Mouse (Mus musculus) left cerebral cortex, postnatal 14 days (tissue): Measurements from ENCODE around the gene Cyp2c38. TPM values are rescaled to one million over a fixed set of nuclear protein-coding genes. Genes with fewer than 3 reads are reported as not detected.
"Not testable (repeated sequence)": the region's sequence is repeated elsewhere in the genome, so short reads cannot be mapped to it uniquely, and the experiment has no call there.

Experiments used
- DNase-seq, 2 experiments: peaks; one replicate each; pipeline ENCODE4 v3.0.0; 2021 to 2022; ENCODE audit warnings: low spot score in 2 of 2, mixed read lengths in 1 of 2
- intact Hi-C: fragments of 180-260 bp; cut with DNase I; formaldehyde crosslinking; loops from one replicate; pipeline ENCODE4 v1.15.1; 2025
- long read RNA-seq, 2 experiments: library from polyadenylated mRNA; stranded (forward); transcript quantifications; one replicate each; pipeline ENCODE4 v2.0.0; 2021
- total RNA-seq, 2 experiments: library from RNA; stranded (reverse); gene quantifications; 2 replicates each; pipeline ENCODE4 v1.2.3; 2021

Cyp2c38 gene
- total RNA-seq: not detected
- long read RNA-seq, experiment 1: 0 reads
- long read RNA-seq, experiment 2: 0 reads

DNA sequence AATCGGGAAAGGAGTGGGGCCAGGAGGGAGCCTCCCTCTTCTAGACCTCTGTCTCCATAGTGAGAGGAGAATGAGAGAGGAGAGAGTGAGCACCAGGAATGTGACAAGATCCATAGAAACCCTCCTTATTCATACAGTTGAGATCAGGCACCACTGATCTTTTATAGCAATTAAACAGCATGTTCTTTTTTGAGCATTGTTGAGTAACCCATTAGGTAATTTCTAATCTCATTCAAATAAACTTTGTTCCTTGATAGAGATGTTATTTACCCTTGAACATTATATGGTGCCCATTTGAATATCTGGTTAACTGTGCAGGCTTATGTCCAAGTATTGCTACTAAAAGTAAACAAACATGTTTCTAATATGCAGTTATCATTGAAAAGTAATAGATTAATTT, at the start of gene Cyp2c38:
Gene Cyp2c38 (minus strand): TSS at position 135 of the 400 bp plus-strand sequence.
- no peak for DNase-seq
- intact Hi-C loops: no loop called here

DNA sequence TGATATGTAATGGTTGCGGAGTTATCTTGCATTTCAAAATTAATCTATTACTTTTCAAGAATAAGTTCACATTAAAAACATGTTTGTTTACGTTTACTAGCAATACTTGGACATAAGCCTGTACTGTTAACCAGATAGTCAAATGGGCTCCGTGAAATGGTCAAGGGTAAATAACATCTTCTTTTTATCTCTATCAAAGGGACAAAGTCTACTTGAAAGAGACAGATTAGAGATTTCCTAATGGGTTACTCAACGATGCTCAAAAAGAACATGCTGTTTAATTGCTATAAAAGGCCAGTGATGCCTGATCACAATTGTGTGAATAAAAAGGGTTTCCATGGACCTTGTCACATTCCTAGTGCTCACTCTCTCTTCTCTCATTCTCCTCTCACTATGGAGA, 47.7 kb upstream of the Cyp2c38 start, which contains the start of gene Cyp2c39:
Gene Cyp2c39 (plus strand): TSS at position 329 of the 400 bp plus-strand sequence.
- DNase-seq: no peak
- intact Hi-C loops: no loop called here

DNA sequence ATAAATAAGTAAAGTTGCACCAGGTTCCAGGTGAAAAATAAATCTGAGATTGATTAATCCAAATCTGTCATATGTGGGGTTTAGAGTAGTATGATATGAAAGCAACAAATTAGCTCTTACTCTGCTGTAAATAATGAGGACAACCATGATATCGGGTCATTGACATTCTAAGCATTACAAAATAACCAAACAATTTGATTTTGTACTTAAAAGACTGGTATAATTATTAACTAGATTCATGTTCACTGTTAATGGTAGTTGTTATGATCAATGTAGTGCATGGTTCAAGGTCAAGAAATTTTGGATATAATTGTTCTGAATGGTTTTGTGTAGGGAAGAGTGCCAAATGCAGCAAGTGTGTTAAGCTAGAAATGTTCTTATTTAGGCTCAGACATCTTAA, 46.7 kb upstream of the Cyp2c38 start:
- DNase-seq: no peak
- intact Hi-C loops: no loop called here

DNA sequence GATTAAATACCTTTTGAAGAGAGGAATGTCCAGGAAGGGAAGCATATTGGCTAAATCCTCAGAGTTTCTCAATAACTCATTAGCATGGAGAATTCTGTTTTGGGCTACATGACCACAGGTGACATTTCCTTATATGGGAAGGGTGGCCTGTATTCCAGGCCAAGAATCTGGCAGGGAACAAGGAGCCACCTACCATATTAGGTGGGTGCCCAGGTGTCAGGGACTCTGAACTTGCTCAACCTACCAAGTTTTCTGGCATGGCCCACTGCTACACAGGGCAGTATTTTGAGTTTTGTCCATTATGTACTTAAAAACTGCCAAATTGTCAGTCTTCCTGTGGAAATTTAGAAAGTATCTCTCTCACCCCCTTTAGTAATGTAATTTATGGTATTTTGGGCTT, 43.5 kb upstream of the Cyp2c38 start:
- intact Hi-C loops: no loop called here

DNA sequence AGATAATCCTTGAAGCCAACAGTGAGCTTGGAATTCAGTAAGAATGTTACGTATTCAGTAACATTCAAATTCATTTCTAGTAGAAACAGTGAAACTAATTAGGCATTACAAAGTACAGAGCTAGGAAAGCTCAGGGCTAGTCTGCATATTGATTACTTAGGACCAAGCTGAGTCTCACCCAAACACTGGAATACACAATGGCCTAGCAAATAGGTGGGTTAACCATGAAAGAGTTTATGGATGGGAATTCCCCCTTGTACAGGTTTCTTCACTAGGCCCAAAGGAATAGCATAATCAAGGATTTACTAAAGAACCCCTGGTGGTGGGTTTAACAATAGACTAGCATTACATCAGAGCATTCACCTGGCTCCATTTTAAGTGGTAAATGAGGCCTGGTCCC, 21.1 kb upstream of the Cyp2c38 start:
- intact Hi-C loops, DNase-seq: not testable (repeated sequence)

More for the DNA sequence above, 43.5 kb upstream of the Cyp2c38 start:
- no peak for DNase-seq

GRCm38 (mm10) chr19:39463923-39464322, 1.0 kb upstream of the Cyp2c38 start:
- intact Hi-C loops: no loop called here
- no peak for DNase-seq

Other genes with a start within 250 kb of the Cyp2c38 start
- not detected for gene Cyp2c29, start 193.7 kb downstream of the Cyp2c38 start, total RNA-seq
- not detected for gene Cyp2c39, start 47.8 kb upstream of the Cyp2c38 start, total RNA-seq
- not detected for gene Cyp2c67, start 186.0 kb upstream of the Cyp2c38 start, total RNA-seq